Mouse (Mus musculus): Measurements from ENCODE around the gene Rgs6.
A peak's percentile ranks its signal among the peaks of the same experiment; 100 is the strongest.

Rgs6 gene

DNA sequence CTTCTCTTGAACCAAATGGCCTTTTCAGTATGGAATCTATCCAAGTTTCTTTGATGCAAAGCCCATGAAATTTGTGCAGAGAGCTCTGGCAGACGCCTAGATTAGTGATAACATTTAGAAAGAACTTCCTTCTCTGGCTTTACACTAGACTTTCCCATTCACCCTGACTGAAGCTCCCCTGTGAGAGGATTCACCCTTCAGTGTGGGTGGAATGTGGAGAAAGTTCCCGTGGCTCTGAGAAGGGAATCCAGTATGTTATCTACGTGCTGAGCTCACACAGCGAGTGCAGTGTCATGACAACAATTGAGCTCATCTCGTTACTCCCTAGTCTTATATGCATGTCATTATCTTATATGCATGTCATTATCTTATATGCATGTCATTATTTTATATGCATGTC, 61.9 kb downstream of the Rgs6 start:
- no peak for DNase-seq (ENCODE audit: extremely low spot score)

DNA sequence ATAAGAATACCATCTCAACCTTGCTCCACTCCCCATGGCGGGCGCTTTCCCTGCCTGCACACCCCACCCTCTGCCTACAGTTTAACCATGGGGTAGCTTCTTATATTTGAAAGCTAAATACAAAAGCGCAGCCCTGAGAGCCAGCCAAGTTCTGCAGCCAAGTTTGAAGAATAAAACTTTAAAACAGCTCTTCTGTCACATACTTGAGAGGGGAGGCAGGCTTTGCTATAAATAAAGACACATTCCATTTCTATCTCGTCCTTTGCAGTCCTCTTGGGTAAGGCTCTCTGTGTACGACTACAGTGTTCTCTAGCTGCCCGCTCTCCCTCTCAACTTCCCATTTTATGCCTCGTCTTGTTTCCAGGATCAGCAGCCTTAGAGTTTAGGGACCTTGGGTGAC, 76.5 kb downstream of the Rgs6 start:
- DNase-seq (ENCODE audit: extremely low spot score), result no peak

DNA sequence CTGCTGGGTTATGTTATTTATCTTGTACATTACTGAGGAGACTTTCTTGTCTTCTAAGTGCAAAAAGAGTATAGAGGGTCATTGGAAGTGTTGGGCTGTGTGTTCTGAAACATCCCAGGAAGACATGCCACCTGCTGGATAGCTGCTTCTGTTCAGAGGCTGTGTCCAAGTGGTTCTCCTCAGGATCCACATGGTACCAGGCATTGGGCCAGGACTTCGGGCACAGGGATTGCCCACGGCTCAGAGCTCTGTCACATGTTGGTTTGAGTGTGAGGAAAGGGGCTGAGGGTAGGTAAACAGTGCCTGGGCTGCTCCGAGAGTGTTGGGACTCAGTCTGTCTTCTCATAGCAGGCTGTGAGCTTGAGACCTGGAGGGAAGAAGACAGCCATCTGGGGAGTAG, 79.3 kb downstream of the Rgs6 start:
- no peak for DNase-seq (ENCODE audit: extremely low spot score)

DNA sequence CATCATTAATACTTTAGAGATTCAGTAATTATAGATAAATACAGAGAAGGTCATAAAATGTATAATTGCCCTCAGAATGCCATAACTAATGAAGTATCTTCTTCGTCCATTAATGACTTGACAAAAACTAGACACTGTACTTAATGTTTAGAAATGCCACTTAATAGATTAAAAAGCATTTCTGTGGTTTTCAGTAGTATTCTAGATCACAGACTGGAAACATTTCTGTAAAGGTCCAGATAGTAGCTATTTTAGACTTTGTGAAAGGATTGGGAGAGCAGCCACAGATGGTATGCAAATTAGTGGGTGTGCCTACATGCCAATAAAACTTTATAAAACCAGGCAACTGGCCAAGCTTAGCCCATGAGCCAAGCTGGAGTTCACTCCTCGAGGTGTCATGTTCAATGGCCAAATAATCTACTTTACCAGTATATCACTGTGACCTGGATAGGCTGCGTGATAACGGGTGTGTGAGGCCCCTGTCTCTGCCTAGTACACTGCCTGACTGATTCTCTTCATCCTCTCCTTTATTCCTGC, 82.2 kb downstream of the Rgs6 start:
- DNase-seq (ENCODE audit: extremely low spot score), result no peak

DNA sequence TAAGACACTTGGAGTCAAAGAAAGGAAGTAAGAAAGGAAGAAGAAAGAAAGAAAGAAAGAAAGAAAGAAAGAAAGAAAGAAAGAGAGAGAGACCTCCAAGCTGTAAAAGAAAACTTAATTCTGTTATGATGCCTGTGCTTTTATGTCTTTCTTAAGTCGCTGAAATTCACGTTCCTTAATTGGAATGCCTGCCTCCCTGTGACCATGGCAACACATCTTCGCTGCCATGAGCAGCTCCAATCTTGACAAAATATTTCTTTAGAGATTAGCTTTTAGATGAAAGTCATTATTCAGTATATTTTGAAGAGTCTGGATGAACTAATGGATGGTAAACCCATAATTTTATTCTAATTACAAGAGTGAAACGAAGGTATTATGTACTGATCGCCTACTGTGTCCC, 83.5 kb downstream of the Rgs6 start:
- no peak for DNase-seq (ENCODE audit: extremely low spot score)

DNA sequence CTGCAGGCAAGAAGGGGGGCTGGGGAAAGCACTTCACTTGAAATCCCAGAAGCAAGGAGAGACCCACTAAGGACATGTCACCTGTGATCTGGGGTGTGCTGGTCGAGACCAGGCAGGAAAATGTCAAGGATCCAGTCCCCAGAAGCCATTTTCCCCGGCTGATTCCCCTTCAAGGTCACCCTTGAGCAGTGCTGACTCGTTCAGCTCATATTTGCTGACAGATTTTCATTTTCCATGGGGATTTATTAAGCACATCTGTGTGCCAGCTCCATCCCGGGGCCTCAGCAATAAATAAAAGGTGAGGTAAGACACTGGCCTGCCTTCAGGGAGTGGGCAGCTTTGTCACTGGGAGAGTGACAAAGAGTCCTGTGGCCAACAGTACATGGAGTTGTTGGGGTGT, 87.0 kb downstream of the Rgs6 start:
- no peak for DNase-seq (ENCODE audit: extremely low spot score)

DNA sequence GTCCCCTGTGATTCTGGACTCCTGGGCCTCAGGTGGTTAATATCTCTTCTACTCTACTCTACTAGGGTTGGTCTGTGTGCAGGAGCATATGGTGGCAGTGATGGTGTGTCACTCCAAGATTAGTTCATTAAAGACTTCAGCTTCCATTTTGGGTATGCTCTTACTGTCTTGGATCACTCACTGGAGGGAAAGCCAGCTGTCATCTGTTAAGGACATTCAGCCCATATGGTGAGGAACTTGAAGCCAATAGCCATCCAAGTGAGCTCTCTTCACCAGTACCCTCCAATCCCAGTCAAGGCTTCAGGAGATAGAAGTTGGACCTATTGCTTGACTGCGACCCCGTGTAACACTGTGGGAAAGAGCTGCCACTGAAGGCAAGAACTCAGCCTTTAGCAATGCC, 98.9 kb downstream of the Rgs6 start:
- DNase-seq (ENCODE audit: extremely low spot score), result no peak

DNA sequence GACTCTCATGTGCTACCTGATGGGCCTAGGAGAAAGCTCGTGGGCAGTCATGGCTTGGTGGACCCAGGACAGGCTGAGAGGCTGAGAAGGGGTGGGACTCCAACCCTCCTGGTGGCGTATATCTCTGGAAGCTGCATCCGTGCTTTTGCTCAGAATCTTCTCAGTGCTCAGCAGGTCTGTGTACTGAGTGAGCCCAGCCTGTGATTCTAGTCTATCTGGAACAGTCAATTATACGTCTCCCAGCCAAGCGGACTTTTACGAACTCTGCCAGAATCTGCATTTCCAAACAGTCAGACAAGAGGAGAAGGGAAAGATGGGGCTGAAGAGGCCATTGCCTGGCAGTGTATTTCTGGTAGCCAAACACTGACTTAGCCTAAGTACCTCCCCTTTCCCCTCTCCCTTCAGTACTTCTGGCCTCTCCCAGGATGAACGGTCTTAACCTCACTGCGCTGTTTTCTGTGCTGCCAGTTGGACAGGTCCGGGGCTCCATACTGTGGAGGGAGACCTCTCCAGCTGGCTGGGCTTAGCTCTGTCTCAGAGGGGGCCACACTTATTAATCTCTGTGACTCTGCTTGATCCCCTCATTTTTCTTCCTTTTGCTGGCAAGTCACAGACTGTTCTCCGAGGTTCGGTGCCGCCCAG, 110.9 kb downstream of the Rgs6 start:
- no peak for DNase-seq (ENCODE audit: extremely low spot score)

DNA sequence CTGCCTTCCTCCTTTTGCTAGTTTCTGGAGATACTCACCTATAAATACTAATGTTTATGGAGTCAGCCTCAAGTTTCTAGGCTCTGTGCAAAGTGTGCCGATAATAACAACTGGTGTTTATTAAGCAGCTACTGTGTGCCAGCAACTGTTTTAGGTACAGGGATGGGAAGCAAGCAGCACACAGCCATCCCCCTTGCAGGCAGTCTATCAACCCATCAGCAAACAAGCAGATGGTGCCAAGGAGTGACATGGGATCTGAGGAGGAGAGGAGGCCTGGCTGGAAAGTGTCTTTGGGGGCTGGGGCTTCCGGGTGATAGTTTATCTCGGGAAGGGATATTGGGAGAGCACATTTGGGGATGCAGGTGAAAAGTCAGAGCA, 111.4 kb downstream of the Rgs6 start:
- DNase-seq (ENCODE audit: extremely low spot score), result no peak

DNA sequence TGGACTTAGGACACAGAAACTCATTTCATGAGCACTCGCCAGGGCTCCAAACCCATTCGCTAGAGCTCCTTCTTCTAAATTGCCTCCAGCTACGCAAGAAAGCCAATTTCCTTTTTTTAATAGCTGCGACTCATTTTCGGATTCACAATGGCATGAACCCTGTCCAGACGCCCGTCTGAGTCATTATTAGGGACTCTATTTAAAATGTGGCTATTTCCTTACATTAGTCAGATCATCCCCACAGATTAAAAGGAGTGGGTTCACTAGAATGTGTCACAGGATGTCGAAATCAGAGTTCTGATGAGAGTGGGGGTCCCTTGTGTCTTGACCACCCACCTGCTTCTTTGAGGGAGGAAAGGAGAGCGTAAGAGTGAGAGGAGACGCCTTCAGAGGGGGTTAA, 112.1 kb downstream of the Rgs6 start:
- no peak for DNase-seq (ENCODE audit: extremely low spot score)

DNA sequence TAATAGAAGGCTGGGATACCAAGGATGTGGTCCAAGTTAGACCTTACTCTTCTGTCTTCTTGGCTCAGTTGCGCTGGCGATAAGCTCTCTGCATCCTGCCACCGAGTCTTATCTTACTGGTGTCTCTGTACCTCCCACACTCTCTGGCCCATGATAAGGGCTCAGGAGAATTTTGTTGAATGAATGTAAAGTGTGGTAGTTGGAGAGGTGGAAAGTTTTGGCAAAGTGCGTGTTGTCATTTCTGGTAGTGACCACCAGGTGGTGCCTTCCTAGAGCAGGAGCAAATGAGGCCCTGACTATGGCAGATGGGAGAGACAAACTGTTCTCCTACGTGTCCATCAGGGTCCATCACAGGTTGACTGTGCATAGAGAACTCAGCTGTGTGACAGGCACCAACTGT, 112.7 kb downstream of the Rgs6 start:
- peak; percentile 8 for DNase-seq (ENCODE audit: extremely low spot score)

DNA sequence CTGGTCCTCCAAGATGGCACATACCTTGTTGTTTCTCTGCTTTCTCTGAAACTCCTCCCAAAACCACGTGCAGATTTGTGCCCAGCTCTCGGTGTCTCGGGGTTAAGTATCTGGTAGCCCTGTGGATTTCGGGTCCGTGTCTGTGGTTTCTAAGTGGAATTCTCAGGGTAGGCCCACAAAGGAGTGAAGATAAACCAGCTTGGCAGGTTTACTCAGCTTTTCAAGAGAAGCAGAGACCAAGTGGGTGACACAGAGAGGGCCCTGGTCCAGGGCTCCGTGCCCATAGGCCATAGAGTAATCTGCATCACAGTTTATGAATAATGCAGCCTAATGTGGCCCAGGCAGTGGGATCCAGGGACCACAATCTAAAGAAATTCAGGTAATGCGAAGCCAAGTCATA, 113.3 kb downstream of the Rgs6 start:
- no peak for DNase-seq (ENCODE audit: extremely low spot score)

DNA sequence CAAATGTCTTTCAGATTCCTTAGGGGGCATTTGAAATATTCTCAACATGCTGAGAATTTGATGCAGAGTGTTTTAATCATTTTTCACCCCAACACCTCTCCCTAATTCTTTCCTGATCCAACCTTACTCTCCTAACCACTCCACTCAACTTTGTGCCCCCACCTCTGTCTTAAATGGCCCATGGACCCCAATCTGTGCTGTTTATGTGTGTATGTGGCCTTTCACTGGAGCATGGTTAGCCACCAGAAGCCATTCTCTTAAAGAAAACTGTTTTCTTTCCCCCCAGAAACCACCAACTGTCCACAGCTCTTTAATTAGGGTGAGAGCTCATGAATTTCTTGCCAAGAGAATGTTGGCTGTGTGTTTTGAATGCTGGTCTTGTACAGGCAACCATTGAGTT, 122.3 kb downstream of the Rgs6 start:
- no peak for DNase-seq (ENCODE audit: extremely low spot score)

DNA sequence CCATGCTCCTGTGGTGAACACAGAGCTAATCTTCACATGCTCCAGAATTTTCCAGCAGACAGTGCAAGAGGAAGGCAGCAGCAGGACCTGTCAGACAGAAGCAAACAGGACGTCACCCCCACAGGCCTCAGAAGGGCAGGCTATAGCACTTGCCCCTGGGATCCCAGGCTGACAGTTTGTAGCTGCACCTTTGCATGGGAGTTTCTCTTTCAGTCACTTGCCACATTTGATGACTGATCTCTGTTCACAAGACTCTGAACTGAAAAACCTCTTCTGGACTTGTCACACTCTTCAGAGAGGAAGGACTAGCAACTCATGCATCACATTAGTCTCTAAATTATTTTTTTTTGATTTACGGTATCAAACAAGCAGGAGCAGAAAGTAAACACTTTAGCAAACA, 126.2 kb downstream of the Rgs6 start:
- no peak for DNase-seq (ENCODE audit: extremely low spot score)

DNA sequence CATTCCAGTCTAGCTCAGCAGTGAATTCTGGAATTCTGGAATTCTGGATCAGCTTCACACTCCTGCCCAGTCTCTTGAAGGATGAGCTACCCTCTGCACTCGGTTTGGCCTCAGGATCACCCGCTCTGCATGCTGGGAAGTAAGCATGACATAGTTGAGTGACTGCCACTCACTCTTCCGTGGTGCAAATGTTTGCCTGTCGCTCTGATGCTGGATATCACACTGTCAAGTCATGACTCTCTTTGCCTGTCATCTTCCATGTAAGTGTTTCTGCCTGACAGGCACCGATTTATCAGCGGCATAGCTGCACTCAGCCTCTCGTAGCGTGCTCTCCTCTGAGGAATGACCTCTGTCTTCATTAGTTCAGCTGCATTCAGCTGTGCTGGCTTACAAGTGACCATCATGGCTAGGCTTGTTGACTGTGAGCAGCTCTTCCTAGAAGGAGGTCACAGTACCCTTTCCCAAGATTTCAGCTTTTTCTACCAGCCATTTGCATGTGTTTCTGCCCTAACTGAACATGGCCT, 135.0 kb downstream of the Rgs6 start:
- no peak for DNase-seq (ENCODE audit: extremely low spot score)

DNA sequence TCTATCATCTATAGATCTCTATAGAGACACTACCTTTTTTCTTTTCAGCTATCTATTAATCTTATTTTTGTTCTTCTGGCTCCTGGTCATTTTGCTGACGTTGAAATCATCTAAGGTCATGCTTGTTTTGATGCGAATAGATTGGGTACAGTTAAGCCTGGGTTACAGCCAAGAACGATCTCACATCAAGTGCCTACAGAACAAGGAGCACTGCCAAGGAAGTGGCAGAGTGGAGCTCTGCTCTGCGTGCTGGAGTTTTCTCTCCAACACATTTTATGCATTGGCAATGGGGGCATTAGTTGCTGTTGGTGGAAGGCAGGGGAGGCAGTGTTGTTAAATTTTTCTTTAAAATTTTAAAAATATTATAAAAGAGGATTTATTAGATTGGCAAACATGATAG, 138.2 kb downstream of the Rgs6 start:
- no peak for DNase-seq (ENCODE audit: extremely low spot score)

DNA sequence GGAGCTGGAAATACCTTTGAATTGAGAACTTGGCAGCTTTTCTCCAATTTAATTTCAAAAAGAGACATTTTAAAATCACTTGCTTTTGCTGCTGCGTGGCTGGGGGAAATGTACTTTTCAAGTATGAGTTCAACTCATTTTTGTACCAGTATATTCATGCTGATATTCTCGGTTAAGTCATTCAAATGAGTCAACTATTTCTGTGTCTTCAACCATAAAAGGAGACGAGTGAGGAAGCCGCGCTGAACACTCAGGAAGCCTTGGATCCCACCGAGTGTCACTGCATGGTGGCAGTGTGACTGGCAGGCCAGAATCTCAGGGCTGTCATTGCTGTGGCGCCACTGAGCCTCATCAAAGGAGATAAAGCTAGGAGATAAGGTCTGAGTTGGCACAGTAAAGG, 143.5 kb downstream of the Rgs6 start:
- DNase-seq (ENCODE audit: extremely low spot score), result no peak

DNA sequence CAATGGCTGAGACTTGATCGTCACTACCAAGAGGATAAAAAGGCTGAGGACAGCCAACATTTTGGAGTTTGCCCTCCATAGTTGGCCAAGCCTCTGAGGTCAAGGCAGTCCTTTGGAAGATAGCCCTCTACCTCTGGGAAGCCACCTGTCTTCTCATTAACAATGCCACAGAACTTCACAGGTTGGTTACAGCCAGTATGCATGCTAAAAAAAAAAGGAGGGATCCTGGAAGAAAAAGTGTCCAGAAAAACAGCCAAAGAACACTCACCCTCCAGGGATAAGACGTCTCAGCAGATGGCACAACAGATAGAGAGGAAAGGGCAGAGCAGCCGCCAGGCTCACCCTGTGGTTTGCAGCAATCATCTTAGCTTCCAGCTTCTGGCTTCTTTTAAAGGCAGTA, 154.9 kb downstream of the Rgs6 start:
- no peak for DNase-seq (ENCODE audit: extremely low spot score)

DNA sequence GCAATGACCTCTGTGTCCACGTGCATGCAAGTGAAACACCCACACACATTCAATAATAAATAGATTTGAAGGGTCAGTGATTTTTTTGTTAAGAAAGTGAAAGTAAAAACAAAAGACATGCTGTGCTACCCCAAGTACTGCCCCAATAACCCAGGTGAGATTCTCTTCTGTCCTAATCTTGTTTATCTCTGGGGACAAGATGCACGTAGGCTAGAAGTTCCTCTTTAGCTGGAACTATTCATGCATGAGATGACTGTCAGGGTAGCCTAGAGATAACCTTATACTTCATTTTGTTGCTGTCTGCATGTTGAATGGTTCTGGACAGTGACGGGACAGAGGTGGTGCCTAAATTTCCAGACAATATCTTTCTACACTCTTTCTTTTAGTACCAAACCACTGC, 155.9 kb downstream of the Rgs6 start:
- no peak for DNase-seq (ENCODE audit: extremely low spot score)

DNA sequence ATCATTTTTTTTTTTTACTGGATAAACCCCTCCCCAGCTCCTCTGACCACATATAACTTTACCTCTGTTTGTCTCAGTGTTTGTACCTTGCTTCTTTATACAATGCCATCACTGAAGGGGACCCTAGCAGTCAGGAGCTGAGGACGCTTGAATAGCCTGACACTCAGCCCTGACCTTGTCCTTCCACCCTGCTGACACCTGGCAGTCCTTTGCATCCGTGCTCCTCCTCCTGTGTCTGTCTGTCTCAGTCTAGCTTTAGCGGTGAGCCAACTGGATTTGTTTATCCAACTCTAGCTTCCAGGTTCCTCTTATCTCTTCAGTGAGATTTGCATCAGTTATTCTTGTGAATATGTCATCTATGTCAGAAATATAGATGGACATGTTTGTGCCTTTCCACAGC, 156.7 kb downstream of the Rgs6 start:
- no peak for DNase-seq (ENCODE audit: extremely low spot score)

DNA sequence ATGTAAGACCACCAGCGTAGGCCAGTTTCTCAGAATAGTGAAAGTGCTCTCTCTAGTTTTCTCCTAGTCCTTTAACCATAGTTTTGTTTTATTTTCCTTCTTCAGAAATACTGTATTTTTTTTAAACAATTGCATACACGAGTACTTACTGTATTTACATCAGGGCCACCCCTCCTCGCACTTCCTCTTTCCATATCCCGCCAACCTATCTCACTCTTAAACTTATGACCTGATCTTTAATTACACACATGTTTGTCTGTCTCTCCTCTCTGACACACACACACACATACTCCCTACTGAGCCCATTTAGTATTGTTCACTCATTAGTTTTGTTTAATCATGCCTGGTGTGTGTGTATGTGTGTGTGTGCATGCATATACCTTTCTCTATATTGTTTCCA, 159.0 kb downstream of the Rgs6 start:
- no peak for DNase-seq (ENCODE audit: extremely low spot score)

DNA sequence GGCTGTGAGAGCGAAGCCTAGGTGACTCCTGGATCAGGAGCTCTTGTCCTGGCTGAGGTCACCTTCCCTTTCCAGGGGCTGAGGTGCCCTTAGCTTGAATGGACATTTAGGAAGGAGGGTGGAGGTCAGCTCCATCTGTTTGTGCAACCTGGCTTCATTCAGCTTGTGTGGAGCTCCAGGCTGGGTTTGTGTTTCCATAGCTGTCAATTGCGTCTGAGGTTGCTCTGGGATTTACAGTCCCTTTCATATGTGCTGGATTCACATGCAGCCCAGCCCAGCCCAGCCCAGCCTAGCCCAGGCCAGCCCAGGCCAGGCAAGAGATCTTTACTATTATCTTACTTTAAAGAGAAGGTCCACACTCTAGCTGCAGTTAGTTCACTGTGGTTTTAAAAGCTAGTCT, 163.8 kb downstream of the Rgs6 start:
- no peak for DNase-seq (ENCODE audit: extremely low spot score)

DNA sequence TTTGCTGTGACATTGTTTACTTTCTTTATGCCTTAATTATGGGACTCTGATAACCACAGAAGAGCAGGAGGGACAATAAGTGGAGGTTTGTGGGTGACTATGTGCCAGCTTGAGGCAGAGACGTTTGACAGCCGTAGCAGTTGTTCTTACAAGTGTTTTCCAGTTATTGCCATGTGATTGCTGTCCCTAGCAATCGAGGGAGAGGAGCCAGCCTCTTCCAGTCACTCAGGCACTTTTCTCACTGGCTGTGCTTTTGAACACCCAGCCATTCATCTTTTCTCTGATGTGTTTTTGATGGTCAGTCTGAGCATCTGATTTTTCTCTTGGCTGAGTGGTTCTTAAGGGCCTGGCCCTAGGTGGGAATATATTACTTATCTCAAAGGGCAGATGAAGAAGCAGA, 166.4 kb downstream of the Rgs6 start:
- no peak for DNase-seq (ENCODE audit: extremely low spot score)

DNA sequence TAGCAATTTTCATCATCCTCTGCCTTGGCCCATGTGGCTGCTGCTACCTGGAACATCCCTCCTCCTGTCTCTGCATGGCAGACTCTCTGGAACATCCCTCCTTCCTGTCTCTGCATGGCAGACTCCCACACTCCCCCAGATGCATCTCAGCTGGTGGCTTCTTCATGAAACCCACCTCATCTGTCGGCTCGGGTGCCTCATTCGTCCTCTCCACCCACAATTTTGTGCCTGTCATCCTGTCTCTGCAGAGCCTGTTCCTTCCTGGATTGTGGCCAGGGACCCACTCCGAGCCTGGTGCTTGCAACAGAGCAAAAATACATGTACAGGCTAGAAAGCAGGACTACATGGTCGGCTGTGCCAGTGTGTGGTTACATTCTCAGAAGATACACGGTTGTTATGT, 168.7 kb downstream of the Rgs6 start:
- no peak for DNase-seq (ENCODE audit: extremely low spot score)
